Mouse (Mus musculus) gastrocnemius, postnatal 4 days (tissue): ENCODE measurements around the gene Hsd17b7. TPM values are rescaled to one million over a fixed set of nuclear protein-coding genes. Genes with fewer than 3 reads are reported as not detected.
"Not testable (repeated sequence)": the region's sequence is repeated elsewhere in the genome, so short reads cannot be mapped to it uniquely, and the experiment has no call there.

Experiments used
- DNase-seq, 2 experiments: peaks; one replicate each; pipeline ENCODE4 v3.0.0; 2021 to 2022; ENCODE audit warnings: low spot score in 2 of 2, mixed read lengths in 2 of 2
- long read RNA-seq, 2 experiments: library from polyadenylated mRNA; stranded (forward); transcript quantifications; one replicate each; pipeline ENCODE4 v2.0.0; 2021
- total RNA-seq, 2 experiments: library from RNA; stranded (reverse); gene quantifications; 2 replicates each; pipeline ENCODE4 v1.2.3; 2021

The Hsd17b7 gene
- 1 to 10 TPM; 7.5 to 7.8 TPM for total RNA-seq
- long read RNA-seq, experiment 1, full-length matches to known transcripts: 8 of 10 reads
- long read RNA-seq, experiment 1, partial matches to known transcripts: 0 of 10 reads
- long read RNA-seq, experiment 1, other reads (novel, unspliced or antisense): 2 of 10 reads
- long read RNA-seq, experiment 2, full-length matches to known transcripts: 10 of 12 reads
- long read RNA-seq, experiment 2, partial matches to known transcripts: 0 of 12 reads
- long read RNA-seq, experiment 2, other reads (novel, unspliced or antisense): 2 of 12 reads

GRCm38 (mm10) chr1:169968792-169969515, at the start of gene Hsd17b7:
TSS of gene Hsd17b7 (minus strand) at chr1:169969241.
- peak; percentile 95 to 99 for DNase-seq

GRCm38 (mm10) chr1:170014784-170015183, 45.7 kb upstream of the Hsd17b7 start:
- no peak for DNase-seq

- peak in 1 of 2 experiments; percentile 28 for DNase-seq
Measured at GRCm38 (mm10) chr1:170010716-170011505, 41.9 kb upstream of the Hsd17b7 start.

GRCm38 (mm10) chr1:170009296-170009695, 40.3 kb upstream of the Hsd17b7 start:
- no peak for DNase-seq

GRCm38 (mm10) chr1:170008432-170009220, 39.6 kb upstream of the Hsd17b7 start:
- no peak for DNase-seq

GRCm38 (mm10) chr1:170006516-170006915, 37.5 kb upstream of the Hsd17b7 start:
- peak in 1 of 2 experiments; percentile 31 for DNase-seq

- DNase-seq: no peak
Measured at GRCm38 (mm10) chr1:170005297-170005696, 36.3 kb upstream of the Hsd17b7 start.

GRCm38 (mm10) chr1:169993901-169994300, 24.9 kb upstream of the Hsd17b7 start:
- not testable (repeated sequence) for DNase-seq

GRCm38 (mm10) chr1:169986166-169986565, 17.1 kb upstream of the Hsd17b7 start:
- DNase-seq: no peak

- DNase-seq: no peak
Measured at GRCm38 (mm10) chr1:169977621-169978020, 8.6 kb upstream of the Hsd17b7 start.

GRCm38 (mm10) chr1:169971998-169972397, 3.0 kb upstream of the Hsd17b7 start:
- DNase-seq: no peak

- no peak for DNase-seq
Measured at GRCm38 (mm10) chr1:169970936-169971335, 1.9 kb upstream of the Hsd17b7 start.

GRCm38 (mm10) chr1:169969516-169969886, 460 bp upstream of the Hsd17b7 start:
- no peak for DNase-seq

- no peak for DNase-seq
Measured at GRCm38 (mm10) chr1:169953106-169953505, 15.9 kb downstream of the Hsd17b7 start.

GRCm38 (mm10) chr1:169952636-169953035, 16.4 kb downstream of the Hsd17b7 start:
- DNase-seq: no peak

GRCm38 (mm10) chr1:169951561-169951960, 17.5 kb downstream of the Hsd17b7 start:
- DNase-seq: no peak

- no peak for DNase-seq
Measured at GRCm38 (mm10) chr1:169950651-169951050, 18.4 kb downstream of the Hsd17b7 start.

GRCm38 (mm10) chr1:169949981-169950380, 19.1 kb downstream of the Hsd17b7 start:
- DNase-seq: no peak

GRCm38 (mm10) chr1:169948866-169949265, 20.2 kb downstream of the Hsd17b7 start:
- no peak for DNase-seq

GRCm38 (mm10) chr1:169948280-169948679, 20.8 kb downstream of the Hsd17b7 start:
- no peak for DNase-seq

- no peak for DNase-seq
Measured at GRCm38 (mm10) chr1:169947654-169948053, 21.4 kb downstream of the Hsd17b7 start.
